In the genomic region with DNA sequence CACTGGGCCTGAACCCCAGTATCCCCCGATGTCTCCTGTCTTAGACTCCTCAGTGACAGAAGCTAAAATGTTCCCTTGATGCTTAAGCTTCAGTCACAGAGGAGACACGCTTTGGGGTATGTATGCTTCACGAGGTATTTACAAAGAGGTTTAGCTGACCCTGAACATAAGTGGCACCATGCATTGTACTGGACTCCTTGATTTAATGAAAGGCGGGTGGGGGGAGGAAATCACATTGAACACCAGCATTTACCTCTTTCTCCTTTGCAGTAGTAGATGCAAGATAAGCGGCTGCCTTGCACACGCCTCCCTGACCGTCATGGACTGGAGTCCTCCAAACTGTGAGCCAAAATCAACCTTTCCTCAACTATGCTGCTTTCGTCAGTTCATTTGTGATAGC, we compare ENCODE assay signal across 33 mouse cellular contexts.
"Had no signal": no experiment of that assay in that cellular context is flagged by ENCODE, and none has a peak within 500 bp of the region (broad histone marks: within the 10 kb centered on the region; RNA-seq: fewer than 3 reads in every experiment).

No protein-coding gene starts in this region.

- DNase-seq: heart, postnatal 10 days; heart, postnatal 14 days; heart, postnatal 36 days; heart, postnatal 4 days; kidney, adult 11 months; kidney, adult 18-20 months; kidney, adult 2 months; kidney, adult 8-10 months; kidney, adult 9 months; kidney, postnatal 10 days; kidney, postnatal 14 days; kidney, postnatal 25 days; kidney, postnatal 36 days; kidney, postnatal 4 days; layer of hippocampus, adult 9-11 months; layer of hippocampus, postnatal 36 days had no signal

- ATAC-seq: hindbrain, embryonic 16.5 days; hindbrain, postnatal 0 days; inflammation-experienced regulatory T-cells, adult 6 months; intestine, postnatal 0 days had no signal

- H3K27ac ChIP-seq: heart, embryonic 10.5 days; heart, embryonic 13.5 days; heart, embryonic 15.5 days; hindbrain, embryonic 12.5 days; hindbrain, embryonic 13.5 days; hindbrain, embryonic 14.5 days; hindbrain, embryonic 15.5 days; hindbrain, postnatal 0 days; intestine, embryonic 15.5 days; kidney, embryonic 15.5 days; kidney, postnatal 0 days; layer of hippocampus, adult 2 months had no signal

- H3K4me3 ChIP-seq: heart, embryonic 10.5 days; heart, embryonic 12.5 days; heart, embryonic 13.5 days; heart, embryonic 15.5 days; hindbrain, embryonic 10.5 days; hindbrain, embryonic 12.5 days; hindbrain, embryonic 13.5 days; hindbrain, embryonic 15.5 days; intestine, embryonic 15.5 days; kidney, embryonic 15.5 days; layer of hippocampus, adult 2 months had no signal
